Mouse (Mus musculus): Measurements from ENCODE around the gene Ctbp1. TPM values are rescaled to one million over a fixed set of nuclear protein-coding genes. Genes with fewer than 3 reads are reported as not detected.

Gene Ctbp1
- polyA plus RNA-seq, 2 experiments, result 107 to 165 TPM

GRCm38 (mm10) chr5:33220350-33221044 lies 54.3 kb downstream of the Ctbp1 start:
- H3K4me3 ChIP-seq (ENCODE audit: insufficient read depth in 1 of 2, low read depth in 2 of 2, low read length in 2 of 2), result no peak overlapping the region
- H3K27me3 ChIP-seq (ENCODE audit: control insufficient read depth, insufficient read depth, low read length), result no peaks in the 10 kb centered on the region
- H3K4me1 ChIP-seq (replicated peaks; ENCODE audit: control insufficient read depth in 2 of 2, insufficient read depth in 2 of 2, low read length in 1 of 2), result peaks cover 19 to 45% of the 10 kb centered on the region in 2 experiments
- WGBS (ENCODE audit: insufficient replicate concordance), result 68% methylated on average over 10 of the region's 10 CpGs
- H3K36me3 ChIP-seq (replicated peaks; ENCODE audit: control insufficient read depth, insufficient read depth, low read depth), result no peaks in the 10 kb centered on the region
- H3K27ac ChIP-seq, result no peak overlapping the region
- TF ChIP-seq EP300 (IDR thresholded peaks at IDR 0.05; ENCODE audit: low read depth), result no peak
- TF ChIP-seq CTCF (IDR thresholded peaks at IDR 0.05; ENCODE audit: low read depth), result no peak
- no peaks in the 10 kb centered on the region for H3K9me3 ChIP-seq (ENCODE audit: control insufficient read depth, low read length)
- no peak for ATAC-seq (ENCODE audit: insufficient read depth)
- H3K9ac ChIP-seq (replicated peaks), result no peak overlapping the region
- DNase-seq (ENCODE audit: low read depth in 3 of 3, low spot score in 3 of 3), result no peak
- H3K4me2 ChIP-seq (ENCODE audit: low read depth), result no peak overlapping the region

- Histone ChIP-seq H3K4me1 (replicated peaks; ENCODE audit: control insufficient read depth in 2 of 2, insufficient read depth in 2 of 2, low read length in 1 of 2) (peaks cover 19 to 41% of the 10 kb centered on the region in 2 experiments), H3K4me2 (ENCODE audit: low read depth) (no peak overlapping the region), H3K9me3 (ENCODE audit: control insufficient read depth, low read length) (no peaks in the 10 kb centered on the region), H3K27me3 (ENCODE audit: control insufficient read depth, insufficient read depth, low read length) (no peaks in the 10 kb centered on the region), H3K36me3 (replicated peaks; ENCODE audit: control insufficient read depth, insufficient read depth, low read depth) (no peaks in the 10 kb centered on the region), H3K4me3 (ENCODE audit: insufficient read depth in 1 of 2, low read depth in 2 of 2, low read length in 2 of 2) (no peak overlapping the region), H3K9ac (replicated peaks) (no peak overlapping the region), H3K27ac (no peak overlapping the region)
- TF ChIP-seq EP300 (IDR thresholded peaks at IDR 0.05; ENCODE audit: low read depth) (no peak), CTCF (IDR thresholded peaks at IDR 0.05; ENCODE audit: low read depth) (no peak)
- DNase-seq (ENCODE audit: low read depth in 3 of 3, low spot score in 3 of 3) (no peak), ATAC-seq (ENCODE audit: insufficient read depth) (no peak)
- WGBS (ENCODE audit: insufficient replicate concordance), result 74% methylated on average over 4 of the region's 4 CpGs
Observed at GRCm38 (mm10) chr5:33219831-33220230, 55.0 kb downstream of the Ctbp1 start.

- no peak for TF ChIP-seq CTCF (IDR thresholded peaks at IDR 0.05; ENCODE audit: low read depth)
- TF ChIP-seq EP300 (IDR thresholded peaks at IDR 0.05; ENCODE audit: low read depth), result no peak
- Histone ChIP-seq H3K4me2 (ENCODE audit: low read depth) (peak overlapping the region; percentile 59), H3K9me3 (ENCODE audit: control insufficient read depth, low read length) (no peaks in the 10 kb centered on the region), H3K27me3 (ENCODE audit: control insufficient read depth, insufficient read depth, low read length) (no peaks in the 10 kb centered on the region), H3K4me1 (replicated peaks; ENCODE audit: control insufficient read depth in 2 of 2, insufficient read depth in 2 of 2, low read length in 1 of 2) (peaks cover 13 to 32% of the 10 kb centered on the region in 2 experiments), H3K4me3 (ENCODE audit: insufficient read depth in 1 of 2, low read depth in 2 of 2, low read length in 2 of 2) (no peak overlapping the region), H3K36me3 (replicated peaks; ENCODE audit: control insufficient read depth, insufficient read depth, low read depth) (no peaks in the 10 kb centered on the region), H3K27ac (peak overlapping the region; percentile 45; the same call in 1 of the 2 replicates), H3K9ac (replicated peaks) (no peak overlapping the region)
- WGBS (ENCODE audit: insufficient replicate concordance), result 60% methylated on average over 20 of the region's 20 CpGs
- ATAC-seq (ENCODE audit: insufficient read depth) (no peak), DNase-seq (ENCODE audit: low read depth in 3 of 3, low spot score in 3 of 3) (no peak)
Observed at GRCm38 (mm10) chr5:33218746-33219449, 55.9 kb downstream of the Ctbp1 start.

- ATAC-seq (ENCODE audit: insufficient read depth), result peak; percentile 94
- peak within 1 kb of the TSS in 1 of 2 experiments; percentile 20; a peak in 2 of 4 replicates for H3K4me3 ChIP-seq (ENCODE audit: insufficient read depth in 1 of 2, low read depth in 2 of 2, low read length in 2 of 2)
- TF ChIP-seq EP300 (IDR thresholded peaks at IDR 0.05; ENCODE audit: low read depth), result peak; percentile 54; the same call in 1 of the 2 replicates
- no peak for TF ChIP-seq CTCF (IDR thresholded peaks at IDR 0.05; ENCODE audit: low read depth)
- H3K4me1 ChIP-seq (replicated peaks; ENCODE audit: control insufficient read depth in 2 of 2, insufficient read depth in 2 of 2, low read length in 1 of 2), result peaks cover 13 to 29% of the 10 kb centered on the region in 2 experiments
- peak within 1 kb of the TSS; percentile 7; the same call in 1 of the 2 replicates for H3K9ac ChIP-seq (replicated peaks)
- H3K4me2 ChIP-seq (ENCODE audit: low read depth), result peak within 1 kb of the TSS; percentile 59
- no peaks in the 10 kb centered on the region for H3K36me3 ChIP-seq (replicated peaks; ENCODE audit: control insufficient read depth, insufficient read depth, low read depth)
- DNase-seq (ENCODE audit: low read depth in 3 of 3, low spot score in 3 of 3), result peak; percentile 41 to 49 (median 47)
- H3K9me3 ChIP-seq (ENCODE audit: control insufficient read depth, low read length), result no peaks in the 10 kb centered on the region
- peak within 1 kb of the TSS; percentile 45 for H3K27ac ChIP-seq
- H3K27me3 ChIP-seq (ENCODE audit: control insufficient read depth, insufficient read depth, low read length), result no peaks in the 10 kb centered on the region
- WGBS (ENCODE audit: insufficient replicate concordance), result 5% methylated on average over 5 of the region's 5 CpGs
Observed at GRCm38 (mm10) chr5:33218081-33218480, 56.7 kb downstream of the Ctbp1 start, which contains the start of gene Spon2. Gene Spon2, minus strand, starts transcription at chr5:33218455.

- Histone ChIP-seq H3K4me2 (ENCODE audit: low read depth) (peak overlapping the region; percentile 59), H3K4me1 (replicated peaks; ENCODE audit: control insufficient read depth in 2 of 2, insufficient read depth in 2 of 2, low read length in 1 of 2) (peaks cover 13 to 26% of the 10 kb centered on the region in 2 experiments), H3K36me3 (replicated peaks; ENCODE audit: control insufficient read depth, insufficient read depth, low read depth) (no peaks in the 10 kb centered on the region), H3K4me3 (ENCODE audit: insufficient read depth in 1 of 2, low read depth in 2 of 2, low read length in 2 of 2) (peak overlapping the region in 1 of 2 experiments; percentile 20; a peak in 2 of 4 replicates), H3K9me3 (ENCODE audit: control insufficient read depth, low read length) (no peaks in the 10 kb centered on the region), H3K27me3 (ENCODE audit: control insufficient read depth, insufficient read depth, low read length) (no peaks in the 10 kb centered on the region), H3K9ac (replicated peaks) (0 out of 2 replicates have a peak overlapping the region, but pooled peaks have one; percentile 7), H3K27ac (no peak overlapping the region; the same call in 1 of the 2 replicates)
- no peak for TF ChIP-seq CTCF (IDR thresholded peaks at IDR 0.05; ENCODE audit: low read depth)
- TF ChIP-seq EP300 (IDR thresholded peaks at IDR 0.05; ENCODE audit: low read depth), result no peak
- peak; percentile 72 for ATAC-seq (ENCODE audit: insufficient read depth)
- DNase-seq (ENCODE audit: low read depth in 3 of 3, low spot score in 3 of 3), result no peak
- WGBS (ENCODE audit: insufficient replicate concordance), result 16% methylated on average over 3 of the region's 3 CpGs
Observed at GRCm38 (mm10) chr5:33217663-33218062, 57.1 kb downstream of the Ctbp1 start.

All from liver, embryonic 14.5 days (tissue).